Mouse (Mus musculus): ENCODE results near the gene Fes. TPM values are rescaled to one million over a fixed set of nuclear protein-coding genes. Genes with fewer than 3 reads are reported as not detected.
A peak's percentile ranks its signal among the peaks of the same experiment; 100 is the strongest.
"Not testable (repeated sequence)": the region's sequence is repeated elsewhere in the genome, so short reads cannot be mapped to it uniquely, and the experiment has no call there.

Fes gene
- total RNA-seq, 2 experiments from 2014 or later: 6.0 to 7.1 TPM

- intact Hi-C loops (cut with DNase I): no loop called here
- no peak for DNase-seq (ENCODE audit: low spot score in 2 of 2)
Measured at GRCm38 (mm10) chr7:80406186-80406585, 18.4 kb upstream of the Fes start.

- intact Hi-C loops (cut with DNase I): no loop called here
- DNase-seq (ENCODE audit: low spot score in 2 of 2): no peak
Measured at GRCm38 (mm10) chr7:80405188-80405695, 17.5 kb upstream of the Fes start, which contains the start of gene Furin. Gene Furin, minus strand, starts transcription at chr7:80405436.

GRCm38 (mm10) chr7:80404101-80404894, 16.6 kb upstream of the Fes start:
- no peak for DNase-seq (ENCODE audit: low spot score in 2 of 2)
- intact Hi-C loops (cut with DNase I): no loop called here

- DNase-seq (ENCODE audit: low spot score in 2 of 2): no peak
- intact Hi-C loops (cut with DNase I): no loop called here
Measured at GRCm38 (mm10) chr7:80403551-80403950, 15.8 kb upstream of the Fes start.

- intact Hi-C loops (cut with DNase I): no loop called here
Measured at GRCm38 (mm10) chr7:80402651-80403321, 15.0 kb upstream of the Fes start.

GRCm38 (mm10) chr7:80401860-80402641, 14.3 kb upstream of the Fes start:
- DNase-seq (ENCODE audit: low spot score in 2 of 2): peak in 1 of 2 experiments; percentile 46
- intact Hi-C loops (cut with DNase I): no loop called here

More at GRCm38 (mm10) chr7:80402651-80403321, 15.0 kb upstream of the Fes start:
- DNase-seq (ENCODE audit: low spot score in 2 of 2): peak in 1 of 2 experiments; percentile 42

- no peak for DNase-seq (ENCODE audit: low spot score in 2 of 2)
- intact Hi-C loops (cut with DNase I): no loop called here
Measured at GRCm38 (mm10) chr7:80401041-80401859, 13.5 kb upstream of the Fes start.

- intact Hi-C loops (cut with DNase I): no loop called here
- no peak for DNase-seq (ENCODE audit: low spot score in 2 of 2)
Measured at GRCm38 (mm10) chr7:80400571-80400970, 12.8 kb upstream of the Fes start.

GRCm38 (mm10) chr7:80400099-80400498, 12.4 kb upstream of the Fes start:
- no peak for DNase-seq (ENCODE audit: low spot score in 2 of 2)
- intact Hi-C loops (cut with DNase I): no loop called here

GRCm38 (mm10) chr7:80398654-80399444, 11.1 kb upstream of the Fes start:
- DNase-seq (ENCODE audit: low spot score in 2 of 2): no peak
- intact Hi-C loops (cut with DNase I): no loop called here

GRCm38 (mm10) chr7:80397986-80398385, 10.2 kb upstream of the Fes start:
- intact Hi-C loops (cut with DNase I): no loop called here
- DNase-seq (ENCODE audit: low spot score in 2 of 2): peak; percentile 65 to 68

- DNase-seq (ENCODE audit: low spot score in 2 of 2); intact Hi-C loops (cut with DNase I): not testable (repeated sequence)
Measured at GRCm38 (mm10) chr7:80396427-80396826, 8.7 kb upstream of the Fes start.

GRCm38 (mm10) chr7:80394600-80394999, 6.9 kb upstream of the Fes start:
- intact Hi-C loops (cut with DNase I): no loop called here
- DNase-seq (ENCODE audit: low spot score in 2 of 2): no peak

GRCm38 (mm10) chr7:80392119-80392518, 4.4 kb upstream of the Fes start:
- DNase-seq (ENCODE audit: low spot score in 2 of 2): no peak
- intact Hi-C loops (cut with DNase I): no loop called here

GRCm38 (mm10) chr7:80387033-80387632, 613 bp downstream of the Fes start:
- intact Hi-C loops (cut with DNase I): loop anchor here (10.0 kb wide), 1 partner anchor 328 kb away; no protein-coding TSS in a partner anchor

GRCm38 (mm10) chr7:80386235-80386930, 1.4 kb downstream of the Fes start:
- intact Hi-C loops (cut with DNase I): loop anchor here (1.0 to 10.0 kb wide), 3 partner anchors 194 to 328 kb away; no protein-coding TSS in a partner anchor

More at GRCm38 (mm10) chr7:80387033-80387632, 613 bp downstream of the Fes start:
- DNase-seq (ENCODE audit: low spot score in 2 of 2): no peak

GRCm38 (mm10) chr7:80382919-80383318, 4.8 kb downstream of the Fes start:
- intact Hi-C loops (cut with DNase I): loop anchor here (10.0 kb wide), 1 partner anchor 332 kb away; no protein-coding TSS in a partner anchor
- DNase-seq (ENCODE audit: low spot score in 2 of 2): no peak

More at GRCm38 (mm10) chr7:80386235-80386930, 1.4 kb downstream of the Fes start:
- peak; percentile 80 to 84 for DNase-seq (ENCODE audit: low spot score in 2 of 2)
